Mouse (Mus musculus) megakaryocyte-erythroid progenitor cell, adult 5-6 weeks (primary cell): Measurements from ENCODE around the gene Hadha. TPM values are rescaled to one million over a fixed set of nuclear protein-coding genes. Genes with fewer than 3 reads are reported as not detected.

Experiments
- ATAC-seq: replicated peaks from 2 replicates; pipeline ENCODE4 v1.8.0; 2016; ENCODE audit warnings: mild to moderate bottlenecking, inconsistent platforms; ENCODE audit not compliant: severe bottlenecking, poor library complexity, low FRiP score, low TSS enrichment
- total RNA-seq, 2 experiments: library from RNA; stranded (forward) in 1 of 2; stranded (reverse) in 1 of 2; fragments of 200-1000, 215-1000 nt in 1 of 2; fragments of >200 nt in 1 of 2; fragmentation: Nextera tagmentation in 1 of 2; gene quantifications; 2 replicates each; pipeline ENCODE4 v1.2.3; 2014 to 2017

Gene Hadha
- total RNA-seq, 2 experiments from 2014 or later, result 116 to 157 TPM

GRCm38 (mm10) chr5:30155821-30156629, 1.1 kb upstream of the Hadha start:
- no peak for ATAC-seq

GRCm38 (mm10) chr5:30155395-30155792, 432 bp upstream of the Hadha start:
- ATAC-seq, result peak; percentile 35

- no peak for ATAC-seq
Observed at GRCm38 (mm10) chr5:30154013-30154412, 949 bp downstream of the Hadha start.

GRCm38 (mm10) chr5:30153222-30153621, 1.7 kb downstream of the Hadha start:
- no peak for ATAC-seq

- no peak for ATAC-seq
Observed at GRCm38 (mm10) chr5:30152413-30152812, 2.5 kb downstream of the Hadha start.

- ATAC-seq, result no peak
Observed at GRCm38 (mm10) chr5:30152007-30152406, 3.0 kb downstream of the Hadha start.

- no peak for ATAC-seq
Observed at GRCm38 (mm10) chr5:30148133-30148920, 6.6 kb downstream of the Hadha start.

GRCm38 (mm10) chr5:30146526-30146925, 8.4 kb downstream of the Hadha start:
- no peak for ATAC-seq

- ATAC-seq, result no peak
Observed at GRCm38 (mm10) chr5:30138193-30138592, 16.8 kb downstream of the Hadha start.

- no peak for ATAC-seq
Observed at GRCm38 (mm10) chr5:30137271-30137670, 17.7 kb downstream of the Hadha start.

GRCm38 (mm10) chr5:30135711-30136231, 19.2 kb downstream of the Hadha start:
- no peak for ATAC-seq

- no peak for ATAC-seq
Observed at GRCm38 (mm10) chr5:30132173-30132572, 22.8 kb downstream of the Hadha start.

GRCm38 (mm10) chr5:30131246-30131645, 23.7 kb downstream of the Hadha start:
- no peak for ATAC-seq

- no peak for ATAC-seq
Observed at GRCm38 (mm10) chr5:30128680-30129079, 26.3 kb downstream of the Hadha start.

GRCm38 (mm10) chr5:30127921-30128597, 26.9 kb downstream of the Hadha start:
- ATAC-seq, result no peak

GRCm38 (mm10) chr5:30126756-30127155, 28.2 kb downstream of the Hadha start:
- no peak for ATAC-seq

- ATAC-seq, result peak; percentile 73
Observed at GRCm38 (mm10) chr5:30125587-30125986, 29.4 kb downstream of the Hadha start.

- no peak for ATAC-seq
Observed at GRCm38 (mm10) chr5:30122481-30122880, 32.5 kb downstream of the Hadha start.

- ATAC-seq, result no peak
Observed at GRCm38 (mm10) chr5:30120106-30120505, 34.9 kb downstream of the Hadha start.

- no peak for ATAC-seq
Observed at GRCm38 (mm10) chr5:30119163-30119562, 35.8 kb downstream of the Hadha start.
